Mouse (Mus musculus) brain, adult 2 months (tissue): ENCODE measurements around the gene Olfr167.
"Not testable (repeated sequence)": the region's sequence is repeated elsewhere in the genome, so short reads cannot be mapped to it uniquely, and the experiment has no call there.

ENCODE experiments used
- DNase-seq: peaks from one replicate; pipeline ENCODE4 v3.0.0; 2011; ENCODE audit warnings: low read depth, low spot score

Olfr167 gene

GRCm38 (mm10) chr16:19522166-19522565 is at the start of gene Olfr167:
Olfr167 (minus strand) TSS chr16:19522266.
- DNase-seq = no peak

GRCm38 (mm10) chr16:19571709-19572108 is 49.6 kb upstream of the Olfr167 start, which contains the start of gene Olfr169:
Olfr169 (minus strand) TSS chr16:19571809.
- DNase-seq = not testable (repeated sequence)

- not testable (repeated sequence) for DNase-seq
Observed at GRCm38 (mm10) chr16:19553429-19553828, 31.4 kb upstream of the Olfr167 start.

GRCm38 (mm10) chr16:19552246-19552645 is 30.2 kb upstream of the Olfr167 start:
- not testable (repeated sequence) for DNase-seq

GRCm38 (mm10) chr16:19535455-19535854 is 13.4 kb upstream of the Olfr167 start, which contains the start of gene Olfr168:
Olfr168 (minus strand) TSS chr16:19535555.
- DNase-seq = no peak

- no peak for DNase-seq
Observed at GRCm38 (mm10) chr16:19483394-19483793, 38.7 kb downstream of the Olfr167 start, which contains the start of gene Olfr166. Olfr166 (plus strand) TSS chr16:19483694.

- DNase-seq = no peak
Observed at GRCm38 (mm10) chr16:19464365-19464764, 57.7 kb downstream of the Olfr167 start.
